Mouse (Mus musculus) embryo, embryonic 11 days (tissue): Measurements from ENCODE around the gene Crls1.

ENCODE experiments used
- DNase-seq: peaks from one replicate; pipeline ENCODE4 v3.0.0-alpha.2; 2015

The Crls1 gene

GRCm38 (mm10) chr2:132885312-132885711, 38.8 kb downstream of the Crls1 start:
- no peak for DNase-seq

- DNase-seq = no peak
These were observed 47.4 kb downstream of the Crls1 start for GRCm38 (mm10) chr2:132893826-132894225.

- no peak for DNase-seq
These were observed 51.7 kb downstream of the Crls1 start for GRCm38 (mm10) chr2:132898211-132898610.

- DNase-seq = no peak
These were observed 54.1 kb downstream of the Crls1 start for GRCm38 (mm10) chr2:132900596-132900995.

- DNase-seq = no peak
These were observed 55.2 kb downstream of the Crls1 start for GRCm38 (mm10) chr2:132901636-132902035.

- no peak for DNase-seq
These were observed 55.6 kb downstream of the Crls1 start for GRCm38 (mm10) chr2:132902056-132902455.

- DNase-seq = peak; percentile 83
These were observed 57.0 kb downstream of the Crls1 start for GRCm38 (mm10) chr2:132903498-132903897.

- DNase-seq = no peak
These were observed 58.5 kb downstream of the Crls1 start for GRCm38 (mm10) chr2:132904961-132905360.

GRCm38 (mm10) chr2:132906763-132907162, 60.3 kb downstream of the Crls1 start:
- peak; percentile 75 for DNase-seq

- no peak for DNase-seq
These were observed 68.3 kb downstream of the Crls1 start for GRCm38 (mm10) chr2:132914785-132915184.
